Mouse (Mus musculus): ENCODE data around the gene Gm20388. TPM values are rescaled to one million over a fixed set of nuclear protein-coding genes. Genes with fewer than 3 reads are reported as not detected.

The Gm20388 gene
- total and polyA plus RNA-seq, 2 experiments from 2014 or later = 17.3 TPM; not detected in 1

DNA sequence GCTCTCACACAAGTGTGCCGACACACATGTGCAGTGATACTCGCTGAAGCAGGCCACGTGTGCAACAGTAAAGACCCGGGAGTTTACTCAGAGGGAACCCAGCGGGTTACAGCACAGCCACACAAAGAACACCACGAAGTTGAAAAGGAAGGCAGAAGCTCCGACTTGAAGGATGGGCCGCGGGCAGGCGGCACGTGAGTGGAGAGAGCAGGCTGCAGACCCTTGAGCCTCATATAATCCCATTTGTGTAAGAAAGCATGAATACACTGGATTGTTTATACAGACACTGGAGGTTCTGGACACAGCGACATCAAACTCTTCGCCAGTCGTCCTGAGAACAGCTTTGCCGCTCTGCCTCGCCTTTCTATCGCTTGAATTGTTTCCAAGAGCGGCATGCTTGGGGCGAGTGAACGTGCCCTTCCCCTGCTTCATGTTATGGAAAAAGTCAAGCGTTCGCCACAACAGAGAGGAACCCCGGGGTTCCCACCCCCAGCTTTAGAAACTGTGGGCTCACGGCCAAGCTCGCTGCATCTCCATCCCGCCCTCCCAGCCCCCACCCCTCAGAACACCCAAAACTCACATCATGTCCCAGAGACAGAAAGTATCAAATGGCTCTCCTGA, 1569.9 kb downstream of the Gm20388 start:
- Histone ChIP-seq H3K27me3 (ENCODE audit: control insufficient read depth, insufficient read depth, low read length) (0 out of 2 replicates have a peak, but pooled peaks cover 2% of the 10 kb centered on the region), H3K4me2 (ENCODE audit: low read depth, low read length) (no peak overlapping the region), H3K4me3 (ENCODE audit: low read depth, low read length) (no peak overlapping the region), H3K27ac (ENCODE audit: low read depth) (no peak overlapping the region), H3K9ac (replicated peaks; ENCODE audit: low read depth, low read length) (no peak overlapping the region), H3K9me3 (replicated peaks; ENCODE audit: control insufficient read depth, low read length) (no peaks in the 10 kb centered on the region), H3K4me1 (ENCODE audit: control insufficient read depth, insufficient read depth) (no peaks in the 10 kb centered on the region), H3K36me3 (replicated peaks; ENCODE audit: control insufficient read depth, insufficient read depth, low read length) (no peaks in the 10 kb centered on the region)
- ATAC-seq (ENCODE audit: insufficient read depth, low read depth) (no peak), DNase-seq (ENCODE audit: low spot score) (no peak)
- TF ChIP-seq EP300 (IDR thresholded peaks at IDR 0.05; ENCODE audit: low read depth) (no peak), CTCF (IDR thresholded peaks at IDR 0.05; ENCODE audit: low read depth) (no peak)
- WGBS = 72% methylated on average over 26 of the region's 26 CpGs

DNA sequence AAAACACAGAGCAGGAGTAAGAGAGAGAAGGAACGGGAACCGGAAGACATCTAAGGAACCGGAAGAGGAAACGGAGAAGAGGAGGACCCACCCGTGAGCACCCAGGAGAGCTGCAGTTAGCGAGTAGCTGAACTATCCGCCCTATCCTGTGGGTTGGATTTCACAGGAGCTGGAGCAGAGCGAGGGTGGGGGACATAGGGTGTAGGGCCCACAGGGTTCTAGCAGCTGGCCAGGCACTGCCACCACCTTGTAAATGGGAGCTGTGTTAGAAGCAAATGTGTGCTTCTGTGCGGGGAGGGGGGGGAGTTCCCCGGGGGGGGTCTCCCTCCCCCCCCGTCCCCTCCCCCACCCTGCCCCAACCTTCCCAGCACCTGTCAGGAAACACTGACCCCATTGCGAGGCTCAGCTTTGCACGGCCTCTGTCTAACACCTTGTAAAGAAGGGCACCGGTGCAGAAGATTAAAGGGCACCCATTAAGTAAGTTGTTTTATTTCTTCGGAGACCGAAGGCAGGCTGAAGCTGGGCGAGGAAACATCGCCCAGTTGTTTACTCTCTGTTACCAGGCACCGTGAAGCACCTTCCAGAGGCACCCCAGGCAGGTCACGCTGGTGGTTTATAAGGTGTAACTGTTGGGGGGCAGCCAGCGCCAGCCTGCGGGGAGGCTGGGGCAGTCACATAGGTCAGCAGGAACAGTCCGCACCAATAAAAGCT, 1573.6 kb downstream of the Gm20388 start:
- ATAC-seq (ENCODE audit: insufficient read depth, low read depth) = no peak

DNA sequence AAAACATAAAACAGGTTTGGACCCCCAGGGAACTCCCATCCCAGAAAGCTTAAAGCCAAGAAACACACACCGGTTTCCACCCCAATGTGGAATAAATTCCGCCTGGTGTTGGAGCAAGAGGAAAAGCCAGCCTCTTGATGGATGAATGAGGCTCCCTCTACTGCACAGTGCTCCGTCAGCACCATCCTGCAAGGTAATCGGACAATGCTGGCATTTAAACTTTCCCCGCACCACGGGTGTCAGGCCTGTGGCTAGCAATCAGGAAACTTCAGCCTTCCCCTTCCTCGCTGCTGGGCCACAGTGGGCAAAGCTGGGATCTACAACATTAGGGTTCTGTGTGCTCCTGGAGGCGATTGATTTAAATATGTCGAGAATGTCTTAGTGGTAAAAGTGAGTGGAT, 1581.0 kb downstream of the Gm20388 start:
- TF ChIP-seq EP300 (IDR thresholded peaks at IDR 0.05; ENCODE audit: low read depth) (no peak), CTCF (IDR thresholded peaks at IDR 0.05; ENCODE audit: low read depth) (no peak)
- WGBS = 57% methylated on average over 9 of the region's 9 CpGs
- Histone ChIP-seq H3K4me1 (ENCODE audit: control insufficient read depth, insufficient read depth) (no peaks in the 10 kb centered on the region), H3K9ac (replicated peaks; ENCODE audit: low read depth, low read length) (no peak overlapping the region), H3K9me3 (replicated peaks; ENCODE audit: control insufficient read depth, low read length) (no peaks in the 10 kb centered on the region), H3K27ac (ENCODE audit: low read depth) (no peak overlapping the region), H3K4me2 (ENCODE audit: low read depth, low read length) (no peak overlapping the region), H3K36me3 (replicated peaks; ENCODE audit: control insufficient read depth, insufficient read depth, low read length) (no peaks in the 10 kb centered on the region), H3K4me3 (ENCODE audit: low read depth, low read length) (no peak overlapping the region), H3K27me3 (ENCODE audit: control insufficient read depth, insufficient read depth, low read length) (no peaks in the 10 kb centered on the region)
- ATAC-seq (ENCODE audit: insufficient read depth, low read depth) (no peak), DNase-seq (ENCODE audit: low spot score) (no peak)

More for the DNA sequence above, 1573.6 kb downstream of the Gm20388 start:
- TF ChIP-seq CTCF (IDR thresholded peaks at IDR 0.05; ENCODE audit: low read depth) (no peak), EP300 (IDR thresholded peaks at IDR 0.05; ENCODE audit: low read depth) (no peak)
- no peaks in the 10 kb centered on the region for H3K36me3 ChIP-seq (replicated peaks; ENCODE audit: control insufficient read depth, insufficient read depth, low read length)
- H3K9ac ChIP-seq (replicated peaks; ENCODE audit: low read depth, low read length) = no peak overlapping the region
- H3K4me3 ChIP-seq (ENCODE audit: low read depth, low read length) = no peak overlapping the region
- WGBS = 68% methylated on average over 23 of the region's 23 CpGs
- H3K4me1 ChIP-seq (ENCODE audit: control insufficient read depth, insufficient read depth) = no peaks in the 10 kb centered on the region
- no peak overlapping the region for H3K27ac ChIP-seq (ENCODE audit: low read depth)
- H3K4me2 ChIP-seq (ENCODE audit: low read depth, low read length) = no peak overlapping the region
- H3K9me3 ChIP-seq (replicated peaks; ENCODE audit: control insufficient read depth, low read length) = no peaks in the 10 kb centered on the region
- no peaks in the 10 kb centered on the region for H3K27me3 ChIP-seq (ENCODE audit: control insufficient read depth, insufficient read depth, low read length)
- DNase-seq (ENCODE audit: low spot score) = no peak

DNA sequence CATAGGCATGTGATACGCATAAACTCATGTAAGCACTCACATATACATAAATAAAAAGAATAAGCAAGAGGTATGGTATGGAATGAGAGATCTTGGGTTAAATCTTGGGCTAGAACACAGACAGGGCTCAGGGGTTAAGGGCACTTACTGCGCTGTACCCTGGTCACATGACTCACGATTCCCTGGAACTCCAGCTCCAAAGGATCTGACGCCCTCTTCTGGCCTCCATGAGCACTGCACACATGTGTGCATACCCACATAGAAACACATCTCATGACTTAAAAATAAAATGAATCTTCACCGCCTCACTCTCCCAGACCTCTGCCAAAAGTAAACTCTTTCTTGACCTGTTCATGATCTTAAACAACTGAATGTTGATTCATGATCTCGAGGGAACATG, 1587.0 kb downstream of the Gm20388 start:
- no peaks in the 10 kb centered on the region for H3K27me3 ChIP-seq (ENCODE audit: control insufficient read depth, insufficient read depth, low read length)

DNA sequence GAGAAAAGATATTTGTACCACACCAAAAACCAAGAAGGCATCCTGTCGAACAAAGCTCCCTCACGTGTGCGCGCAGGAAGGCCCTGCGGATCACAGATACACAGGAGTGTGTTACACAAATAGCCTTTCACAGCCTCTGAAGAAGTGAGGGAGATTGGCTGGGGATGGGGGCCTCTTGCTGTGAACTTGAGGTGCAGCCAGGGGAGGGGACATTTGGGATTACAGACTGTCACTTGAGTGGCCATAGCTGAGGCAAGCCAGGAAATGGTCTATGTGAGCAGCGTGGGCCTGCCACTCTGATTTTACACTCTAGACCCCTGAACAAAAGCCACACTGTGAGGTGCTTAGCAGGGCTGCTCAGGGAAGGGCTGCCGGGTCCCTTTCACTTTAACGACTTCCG, 1601.1 kb downstream of the Gm20388 start:
- H3K9ac ChIP-seq (replicated peaks; ENCODE audit: low read depth, low read length) = no peak overlapping the region
- H3K4me2 ChIP-seq (ENCODE audit: low read depth, low read length) = no peak overlapping the region
- no peaks in the 10 kb centered on the region for H3K4me1 ChIP-seq (ENCODE audit: control insufficient read depth, insufficient read depth)
- H3K9me3 ChIP-seq (replicated peaks; ENCODE audit: control insufficient read depth, low read length) = no peaks in the 10 kb centered on the region
- no peak overlapping the region for H3K27ac ChIP-seq (ENCODE audit: low read depth)
- no peak for ATAC-seq (ENCODE audit: insufficient read depth, low read depth)
- H3K36me3 ChIP-seq (replicated peaks; ENCODE audit: control insufficient read depth, insufficient read depth, low read length) = no peaks in the 10 kb centered on the region
- TF ChIP-seq CTCF (IDR thresholded peaks at IDR 0.05; ENCODE audit: low read depth) = no peak
- TF ChIP-seq EP300 (IDR thresholded peaks at IDR 0.05; ENCODE audit: low read depth) = no peak
- WGBS = 64% methylated on average over 9 of the region's 9 CpGs
- no peak for DNase-seq (ENCODE audit: low spot score)
- no peak overlapping the region for H3K4me3 ChIP-seq (ENCODE audit: low read depth, low read length)
- H3K27me3 ChIP-seq (ENCODE audit: control insufficient read depth, insufficient read depth, low read length) = peaks cover 25% of the 10 kb centered on the region

More for the DNA sequence above, 1587.0 kb downstream of the Gm20388 start:
- Histone ChIP-seq H3K4me3 (ENCODE audit: low read depth, low read length) (no peak overlapping the region), H3K9ac (replicated peaks; ENCODE audit: low read depth, low read length) (no peak overlapping the region), H3K4me2 (ENCODE audit: low read depth, low read length) (no peak overlapping the region), H3K27ac (ENCODE audit: low read depth) (no peak overlapping the region), H3K4me1 (ENCODE audit: control insufficient read depth, insufficient read depth) (no peaks in the 10 kb centered on the region), H3K9me3 (replicated peaks; ENCODE audit: control insufficient read depth, low read length) (no peaks in the 10 kb centered on the region), H3K36me3 (replicated peaks; ENCODE audit: control insufficient read depth, insufficient read depth, low read length) (no peaks in the 10 kb centered on the region)
- ATAC-seq (ENCODE audit: insufficient read depth, low read depth) (no peak), DNase-seq (ENCODE audit: low spot score) (no peak)
- WGBS = 83% methylated on average over 6 of the region's 6 CpGs
- TF ChIP-seq CTCF (IDR thresholded peaks at IDR 0.05; ENCODE audit: low read depth) (no peak), EP300 (IDR thresholded peaks at IDR 0.05; ENCODE audit: low read depth) (no peak)
